Comparison of ENCODE assay signal across 8 mouse cellular contexts in genomic region chr11:115091362-115091901, GRCm38 (mm10). TPM values are rescaled to one million over a fixed set of nuclear protein-coding genes. Genes with fewer than 3 reads are reported as not detected.
DNase-seq lines count a peak whose midpoint lies in the region; ATAC-seq and TF ChIP-seq lines count a peak whose summit lies in the region.

TSS of gene Rab37 (plus strand) at chr11:115091431.

- H3K27ac ChIP-seq in lung, postnatal 0 days (ENCODE audit: low read length) = no peak within 1 kb of the TSS
- H3K27ac ChIP-seq in forebrain, embryonic 15.5 days (replicated peaks) = no peak within 1 kb of the TSS
- no peak within 1 kb of the TSS for H3K27ac ChIP-seq in limb, embryonic 15.5 days
- H3K27ac ChIP-seq in olfactory bulb, adult 2 months (ENCODE audit: insufficient read depth, low read depth, low read length) = no peak within 1 kb of the TSS

- H3K4me2 ChIP-seq in lung, postnatal 0 days (replicated peaks; ENCODE audit: low read depth, low read length) = no peak within 1 kb of the TSS
- peak within 1 kb of the TSS; percentile 49 for H3K4me2 ChIP-seq in forebrain, embryonic 15.5 days (replicated peaks)
- H3K4me2 ChIP-seq in limb, embryonic 15.5 days = no peak within 1 kb of the TSS

- no peak for TF ChIP-seq EP300 in lung, postnatal 0 days (IDR thresholded peaks at IDR 0.05)

- TF ChIP-seq POLR2A in olfactory bulb, adult 2 months (IDR thresholded peaks at IDR 0.05; ENCODE audit: insufficient read depth, low read depth, low read length) = 0 out of 2 replicates have a peak, but pooled peaks have one; percentile 19

- DNase-seq in lung, postnatal 0 days (ENCODE audit: low spot score) = peak; percentile 23
- no peak for DNase-seq in lung, postnatal 14 days
- DNase-seq in cerebellum, adult 11-12 months = peak; percentile 80
- DNase-seq in gastrocnemius, adult 8-10 months (ENCODE audit: low spot score in 2 of 2) = no peak
- DNase-seq in heart, adult 8-10 months (ENCODE audit: low spot score) = no peak

- WGBS in lung, postnatal 0 days = 2% methylated on average over 36 of the region's 36 CpGs
- 1% methylated on average over 36 of the region's 36 CpGs for WGBS in forebrain, embryonic 15.5 days
- 3% methylated on average over 36 of the region's 36 CpGs for WGBS in limb, embryonic 15.5 days
- WGBS in olfactory bulb, adult 2 months = 1% methylated on average over 36 of the region's 36 CpGs

- H3K9ac ChIP-seq in lung, postnatal 0 days (replicated peaks; ENCODE audit: low read depth) = no peak within 1 kb of the TSS
- H3K9ac ChIP-seq in forebrain, embryonic 15.5 days (replicated peaks) = peak within 1 kb of the TSS; percentile 24; the same call in 1 of the 2 replicates
- H3K9ac ChIP-seq in limb, embryonic 15.5 days = no peak within 1 kb of the TSS

- TF ChIP-seq CTCF in lung, postnatal 0 days (IDR thresholded peaks at IDR 0.05) = no peak
- no peak for TF ChIP-seq CTCF in olfactory bulb, adult 2 months (IDR thresholded peaks at IDR 0.05; ENCODE audit: insufficient read depth, low read depth, low read length)

- H3K27me3 ChIP-seq in lung, postnatal 0 days (replicated peaks; ENCODE audit: insufficient read depth, low read length) = peaks cover 14% of the 10 kb centered on the region; the same call in 1 of the 2 replicates
- H3K27me3 ChIP-seq in forebrain, embryonic 15.5 days = peaks cover 28% of the 10 kb centered on the region
- H3K27me3 ChIP-seq in limb, embryonic 15.5 days = peaks cover 33% of the 10 kb centered on the region

- H3K4me3 ChIP-seq in lung, postnatal 0 days (ENCODE audit: low read depth, low read length) = no peak within 1 kb of the TSS
- H3K4me3 ChIP-seq in forebrain, embryonic 15.5 days = peak within 1 kb of the TSS; percentile 27
- H3K4me3 ChIP-seq in limb, embryonic 15.5 days = 0 out of 2 replicates have a peak within 1 kb of the TSS, but pooled peaks have one; percentile 11
- H3K4me3 ChIP-seq in olfactory bulb, adult 2 months (ENCODE audit: insufficient read depth, low read depth, low read length) = peak within 1 kb of the TSS; percentile 31

- ATAC-seq in lung, postnatal 0 days = peak; percentile 48; the same call in 1 of the 2 replicates
- no peak for ATAC-seq in forebrain, embryonic 15.5 days (replicated peaks)
- no peak for ATAC-seq in limb, embryonic 15.5 days (ENCODE audit: insufficient number of reproducible peaks, low FRiP score, low TSS enrichment, low read depth)

- H3K4me1 ChIP-seq in lung, postnatal 0 days (ENCODE audit: insufficient read depth, low read depth, low read length) = no peaks in the 10 kb centered on the region
- peaks cover 11% of the 10 kb centered on the region for H3K4me1 ChIP-seq in forebrain, embryonic 15.5 days
- peaks cover 6% of the 10 kb centered on the region for H3K4me1 ChIP-seq in limb, embryonic 15.5 days
- H3K4me1 ChIP-seq in olfactory bulb, adult 2 months (ENCODE audit: control insufficient read depth, insufficient read depth, low read length) = peaks cover 9% of the 10 kb centered on the region

- no peaks in the 10 kb centered on the region for H3K36me3 ChIP-seq in lung, postnatal 0 days (ENCODE audit: insufficient read depth, low read length)
- H3K36me3 ChIP-seq in forebrain, embryonic 15.5 days = no peaks in the 10 kb centered on the region
- H3K36me3 ChIP-seq in limb, embryonic 15.5 days = no peaks in the 10 kb centered on the region

- 0 out of 2 replicates have a peak, but pooled peaks cover 4% of the 10 kb centered on the region for H3K9me3 ChIP-seq in lung, postnatal 0 days (ENCODE audit: low read length)
- H3K9me3 ChIP-seq in forebrain, embryonic 15.5 days = peaks cover 3% of the 10 kb centered on the region; the same call in 1 of the 2 replicates
- no peaks in the 10 kb centered on the region for H3K9me3 ChIP-seq in limb, embryonic 15.5 days

RNA-seq across cellular contexts. Expression of gene Rab37, which starts in this region (rescaled TPM):
- 0.56 and 0.85 TPM in 2 replicates for polyA plus RNA-seq in lung, postnatal 0 days (2015; fragmentation: Nextera tagmentation; extraction: Ambion mirVana)
- polyA plus RNA-seq in forebrain, embryonic 15.5 days (2015; fragmentation: Nextera tagmentation; extraction: Ambion mirVana) = 0.80 and 1.0 TPM in 2 replicates
- 2.1 and 2.5 TPM in 2 replicates for polyA plus RNA-seq in limb, embryonic 15.5 days (2015; fragmentation: Nextera tagmentation; extraction: Ambion mirVana)
- not detected in 2 replicates for polyA plus RNA-seq in olfactory bulb, adult 2 months (2012; ENCODE audit: insufficient read depth, insufficient read length, low replicate concordance, missing spikeins)
- under 1 TPM in 2 of 4 experiments, not detected in 2; 0.13 to 0.15 TPM for total RNA-seq in gastrocnemius, adult 8-10 months (2022)
- 1 to 10 TPM in 1 of 4 experiments, under 1 TPM in 3; 0.34 to 1.0 (median 0.63) TPM for total RNA-seq in heart, adult 8-10 months (2022)

Comparison
In these comparisons a context has a peak if more than half of its experiments do, and no peak if none do; other contexts are left out.
1. RNA of gene Rab37 (polyA plus RNA-seq): not detected in olfactory bulb, adult 2 months; 2.1 to 2.5 TPM in limb, embryonic 15.5 days, 0.80 to 1.0 TPM in forebrain, embryonic 15.5 days and 0.56 to 0.85 TPM in lung, postnatal 0 days; every median in the first group is over 10 times any median in the second.
2. Peak in DNase-seq and ATAC-seq in lung, postnatal 0 days; RNA of the gene not detected or under 1 TPM.